Mouse (Mus musculus): ENCODE measurements around the gene Gm9945. TPM values are rescaled to one million over a fixed set of nuclear protein-coding genes. Genes with fewer than 3 reads are reported as not detected.

Gm9945 gene
- polyA plus RNA-seq, 1 experiment from 2014 or later, result not detected

- ATAC-seq (ENCODE audit: insufficient read depth) (no peak), DNase-seq (no peak)
- Histone ChIP-seq H3K27ac (ENCODE audit: low read depth) (no peak overlapping the region), H3K4me2 (no peak overlapping the region), H3K4me3 (ENCODE audit: low read depth, low read length) (no peak overlapping the region), H3K36me3 (ENCODE audit: insufficient read depth) (no peaks in the 10 kb centered on the region), H3K4me1 (ENCODE audit: insufficient read depth) (peaks cover 20% of the 10 kb centered on the region), H3K9me3 (ENCODE audit: low read depth, low read length) (no peaks in the 10 kb centered on the region), H3K27me3 (ENCODE audit: insufficient read depth, low read length) (no peaks in the 10 kb centered on the region), H3K9ac (no peak overlapping the region)
- WGBS, result 70% methylated on average over 14 of the region's 14 CpGs
- TF ChIP-seq CTCF (IDR thresholded peaks at IDR 0.05; ENCODE audit: low read depth), result no peak
Observed at GRCm38 (mm10) chr11:53523545-53524405, 43.8 kb downstream of the Gm9945 start.

DNA sequence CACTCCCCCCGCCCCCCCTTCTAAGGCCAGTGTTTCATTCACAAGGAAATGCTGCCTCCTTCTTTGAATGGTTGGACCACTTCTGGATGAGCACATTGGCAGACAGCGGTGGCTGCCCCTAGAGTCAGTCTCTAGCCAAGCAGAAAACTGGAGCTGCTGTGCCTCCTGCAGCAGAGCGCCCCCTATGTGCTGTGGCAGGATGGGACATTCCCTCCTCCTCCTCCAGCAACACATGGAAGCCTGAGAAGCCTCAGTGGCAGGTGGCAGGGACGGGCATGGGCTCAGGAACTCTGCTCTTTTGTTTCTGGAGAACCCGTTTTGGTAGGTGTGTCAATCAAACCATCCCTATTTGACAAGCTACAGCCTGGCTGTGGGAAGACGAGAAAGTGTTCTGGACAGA is 44.9 kb downstream of the Gm9945 start:
- WGBS, result 67% methylated on average over 6 of the region's 6 CpGs

GRCm38 (mm10) chr11:53525461-53525860 is 45.5 kb downstream of the Gm9945 start:
- no peak overlapping the region for H3K27ac ChIP-seq (ENCODE audit: low read depth)
- H3K4me2 ChIP-seq, result no peak overlapping the region
- H3K36me3 ChIP-seq (ENCODE audit: insufficient read depth), result no peaks in the 10 kb centered on the region
- ATAC-seq (ENCODE audit: insufficient read depth) (no peak), DNase-seq (peak; percentile 50)
- no peak overlapping the region for H3K4me3 ChIP-seq (ENCODE audit: low read depth, low read length)
- WGBS, result 42% methylated on average over 4 of the region's 4 CpGs
- H3K9ac ChIP-seq, result no peak overlapping the region
- no peak for TF ChIP-seq CTCF (IDR thresholded peaks at IDR 0.05; ENCODE audit: low read depth)
- H3K4me1 ChIP-seq (ENCODE audit: insufficient read depth), result peaks cover 15% of the 10 kb centered on the region
- no peaks in the 10 kb centered on the region for H3K27me3 ChIP-seq (ENCODE audit: insufficient read depth, low read length)
- H3K9me3 ChIP-seq (ENCODE audit: low read depth, low read length), result no peaks in the 10 kb centered on the region

More for the DNA sequence above, 44.9 kb downstream of the Gm9945 start:
- no peak for ATAC-seq (ENCODE audit: insufficient read depth)
- TF ChIP-seq CTCF (IDR thresholded peaks at IDR 0.05; ENCODE audit: low read depth), result peak; percentile 58
- Histone ChIP-seq H3K4me3 (ENCODE audit: low read depth, low read length) (no peak overlapping the region), H3K4me1 (ENCODE audit: insufficient read depth) (peaks cover 15% of the 10 kb centered on the region), H3K9ac (no peak overlapping the region), H3K4me2 (no peak overlapping the region), H3K9me3 (ENCODE audit: low read depth, low read length) (no peaks in the 10 kb centered on the region), H3K36me3 (ENCODE audit: insufficient read depth) (no peaks in the 10 kb centered on the region), H3K27me3 (ENCODE audit: insufficient read depth, low read length) (no peaks in the 10 kb centered on the region), H3K27ac (ENCODE audit: low read depth) (no peak overlapping the region)
- DNase-seq, result no peak

GRCm38 (mm10) chr11:53528397-53529252 is 48.7 kb downstream of the Gm9945 start:
- Histone ChIP-seq H3K9me3 (ENCODE audit: low read depth, low read length) (no peaks in the 10 kb centered on the region), H3K36me3 (ENCODE audit: insufficient read depth) (peaks cover 9% of the 10 kb centered on the region; the same call in 1 of the 2 replicates), H3K4me1 (ENCODE audit: insufficient read depth) (no peaks in the 10 kb centered on the region; the same call in 1 of the 2 replicates), H3K4me2 (no peak overlapping the region), H3K27me3 (ENCODE audit: insufficient read depth, low read length) (no peaks in the 10 kb centered on the region), H3K4me3 (ENCODE audit: low read depth, low read length) (no peak overlapping the region), H3K9ac (no peak overlapping the region), H3K27ac (ENCODE audit: low read depth) (no peak overlapping the region)
- TF ChIP-seq CTCF (IDR thresholded peaks at IDR 0.05; ENCODE audit: low read depth), result no peak
- ATAC-seq (ENCODE audit: insufficient read depth), result peak; percentile 25; the same call in 1 of the 2 replicates
- WGBS, result 65% methylated on average over 9 of the region's 9 CpGs
- DNase-seq, result no peak

GRCm38 (mm10) chr11:53529253-53529557 is 49.2 kb downstream of the Gm9945 start:
- Histone ChIP-seq H3K9ac (no peak overlapping the region; the same call in 1 of the 2 replicates), H3K9me3 (ENCODE audit: low read depth, low read length) (no peaks in the 10 kb centered on the region), H3K4me1 (ENCODE audit: insufficient read depth) (no peaks in the 10 kb centered on the region; the same call in 1 of the 2 replicates), H3K36me3 (ENCODE audit: insufficient read depth) (peaks cover 15% of the 10 kb centered on the region; the same call in 1 of the 2 replicates), H3K4me3 (ENCODE audit: low read depth, low read length) (no peak overlapping the region), H3K4me2 (peak overlapping the region; percentile 16; the same call in 1 of the 2 replicates), H3K27me3 (ENCODE audit: insufficient read depth, low read length) (no peaks in the 10 kb centered on the region), H3K27ac (ENCODE audit: low read depth) (0 out of 2 replicates have a peak overlapping the region, but pooled peaks have one; percentile 32)
- 37% methylated on average over 6 of the region's 6 CpGs for WGBS
- DNase-seq (peak; percentile 69), ATAC-seq (ENCODE audit: insufficient read depth) (peak; percentile 70; the same call in 1 of the 2 replicates)
- no peak for TF ChIP-seq CTCF (IDR thresholded peaks at IDR 0.05; ENCODE audit: low read depth)

DNA sequence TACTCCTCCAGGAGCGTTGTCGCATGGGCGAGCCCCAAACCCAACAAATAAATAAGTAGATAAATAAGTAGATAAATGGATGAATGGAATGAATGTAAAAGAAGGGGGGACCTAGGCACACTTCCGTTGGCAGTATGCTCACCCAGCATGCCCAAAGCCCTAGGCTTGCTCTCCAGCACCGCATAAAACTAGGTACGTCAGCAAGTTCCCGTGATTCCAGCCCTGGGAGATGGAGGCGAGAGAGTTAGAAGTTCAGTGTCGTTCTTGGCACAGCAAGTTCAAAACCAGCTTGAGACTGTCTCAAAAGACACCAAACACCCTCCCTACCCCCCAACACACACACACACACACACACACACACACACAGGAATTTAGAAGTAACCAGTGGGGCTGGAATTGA is 50.0 kb downstream of the Gm9945 start:
- no peak for DNase-seq
- WGBS, result 70% methylated on average over 9 of the region's 9 CpGs
- Histone ChIP-seq H3K4me2 (no peak overlapping the region), H3K4me1 (ENCODE audit: insufficient read depth) (no peaks in the 10 kb centered on the region; the same call in 1 of the 2 replicates), H3K4me3 (ENCODE audit: low read depth, low read length) (no peak overlapping the region), H3K9ac (no peak overlapping the region), H3K9me3 (ENCODE audit: low read depth, low read length) (no peaks in the 10 kb centered on the region), H3K27me3 (ENCODE audit: insufficient read depth, low read length) (no peaks in the 10 kb centered on the region), H3K27ac (ENCODE audit: low read depth) (no peak overlapping the region), H3K36me3 (ENCODE audit: insufficient read depth) (peaks cover 23% of the 10 kb centered on the region; the same call in 1 of the 2 replicates)
- no peak for TF ChIP-seq CTCF (IDR thresholded peaks at IDR 0.05; ENCODE audit: low read depth)
- no peak for ATAC-seq (ENCODE audit: insufficient read depth)

Other genes with a start within 250 kb of the Gm9945 start
- 105 and 109 TPM in 2 replicates for gene Hspa4, start 179.7 kb upstream of the Gm9945 start, polyA plus RNA-seq (2014; fragmentation: Nextera tagmentation; extraction: Ambion mirVana)
- gene Zcchc10, start 155.5 kb upstream of the Gm9945 start, polyA plus RNA-seq (2014; fragmentation: Nextera tagmentation; extraction: Ambion mirVana), result 24.0 and 27.7 TPM in 2 replicates
- 56.5 and 62.9 TPM in 2 replicates for gene Aff4, start 129.3 kb upstream of the Gm9945 start, polyA plus RNA-seq (2014; fragmentation: Nextera tagmentation; extraction: Ambion mirVana)
- gene Leap2, start 57.0 kb upstream of the Gm9945 start, polyA plus RNA-seq (2014; fragmentation: Nextera tagmentation; extraction: Ambion mirVana), result 0.53 TPM in 1 of 2 replicates, not detected in the other
- gene Uqcrq, start 49.3 kb upstream of the Gm9945 start, polyA plus RNA-seq (2014; fragmentation: Nextera tagmentation; extraction: Ambion mirVana), result 518 and 521 TPM in 2 replicates
- 1.7 and 2.0 TPM in 2 replicates for gene Gdf9, start 49.1 kb upstream of the Gm9945 start, polyA plus RNA-seq (2014; fragmentation: Nextera tagmentation; extraction: Ambion mirVana)
- not detected in 2 replicates for gene Gm10447, start 23.1 kb upstream of the Gm9945 start, polyA plus RNA-seq (2014; fragmentation: Nextera tagmentation; extraction: Ambion mirVana)
- gene Shroom1, start 23.0 kb upstream of the Gm9945 start, polyA plus RNA-seq (2014; fragmentation: Nextera tagmentation; extraction: Ambion mirVana), result 1.9 and 2.4 TPM in 2 replicates
- gene Gm9837, start 9.7 kb upstream of the Gm9945 start, polyA plus RNA-seq (2014; fragmentation: Nextera tagmentation; extraction: Ambion mirVana), result not detected in 2 replicates
- 0.17 and 0.18 TPM in 2 replicates for gene Sowaha, start 108 bp downstream of the Gm9945 start, polyA plus RNA-seq (2014; fragmentation: Nextera tagmentation; extraction: Ambion mirVana)
- gene Sept8, start 39.1 kb downstream of the Gm9945 start, polyA plus RNA-seq (2014; fragmentation: Nextera tagmentation; extraction: Ambion mirVana), result 25.3 and 25.6 TPM in 2 replicates
- 67.9 and 69.7 TPM in 2 replicates for gene Kif3a, start 87.2 kb downstream of the Gm9945 start, polyA plus RNA-seq (2014; fragmentation: Nextera tagmentation; extraction: Ambion mirVana)
- gene Il4, start 138.5 kb downstream of the Gm9945 start, polyA plus RNA-seq (2014; fragmentation: Nextera tagmentation; extraction: Ambion mirVana), result 1.1 and 2.1 TPM in 2 replicates
- not detected in 2 replicates for gene Il13, start 154.5 kb downstream of the Gm9945 start, polyA plus RNA-seq (2014; fragmentation: Nextera tagmentation; extraction: Ambion mirVana)
- 29.3 and 32.3 TPM in 2 replicates for gene Rad50, start 227.2 kb downstream of the Gm9945 start, polyA plus RNA-seq (2014; fragmentation: Nextera tagmentation; extraction: Ambion mirVana)
- gene Il5, start 240.6 kb downstream of the Gm9945 start, polyA plus RNA-seq (2014; fragmentation: Nextera tagmentation; extraction: Ambion mirVana), result not detected in 2 replicates

Data from lung, embryonic 14.5 days (tissue).